Mouse (Mus musculus): ENCODE data around the gene Ablim1.
"Not testable (repeated sequence)": the region's sequence is repeated elsewhere in the genome, so short reads cannot be mapped to it uniquely, and the experiment has no call there.

Gene Ablim1

DNA sequence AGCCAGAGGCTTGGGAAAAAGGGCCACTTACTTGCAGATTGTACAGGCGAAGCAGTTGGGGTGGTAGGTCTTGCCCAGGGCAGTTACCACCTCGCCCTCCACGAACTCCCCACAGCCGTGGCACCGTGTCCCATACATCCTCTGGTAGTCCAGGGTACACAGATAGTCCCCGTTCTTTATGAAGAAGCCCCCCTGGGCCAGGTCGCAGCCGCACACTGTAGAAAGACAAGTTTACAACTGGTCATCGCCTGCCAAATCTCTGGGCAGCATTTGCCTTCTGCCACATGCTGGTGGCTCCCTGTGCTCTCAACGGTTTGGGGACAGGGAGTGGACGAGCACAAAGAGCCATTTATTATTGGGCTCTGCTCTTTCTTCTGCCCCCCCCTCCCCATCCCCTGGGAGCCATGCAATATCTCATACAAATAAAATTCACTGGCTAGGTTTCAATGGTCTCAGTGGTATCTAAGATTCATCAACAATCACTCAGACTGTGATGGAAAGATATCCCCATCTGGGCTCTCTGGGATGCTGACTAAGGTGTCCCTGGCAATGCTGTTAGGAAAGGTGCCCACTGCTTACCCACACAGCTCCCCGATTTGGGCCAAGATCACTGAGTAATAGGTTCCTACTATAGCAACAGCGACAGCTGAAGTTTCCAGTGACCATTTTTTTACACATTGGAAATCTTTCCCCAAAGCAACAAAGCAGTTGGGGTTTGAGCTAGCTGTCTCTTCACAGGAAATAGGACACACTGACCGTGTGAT, 159.4 kb downstream of the Ablim1 start:
- no peak for DNase-seq (ENCODE audit: low read depth, low spot score)

DNA sequence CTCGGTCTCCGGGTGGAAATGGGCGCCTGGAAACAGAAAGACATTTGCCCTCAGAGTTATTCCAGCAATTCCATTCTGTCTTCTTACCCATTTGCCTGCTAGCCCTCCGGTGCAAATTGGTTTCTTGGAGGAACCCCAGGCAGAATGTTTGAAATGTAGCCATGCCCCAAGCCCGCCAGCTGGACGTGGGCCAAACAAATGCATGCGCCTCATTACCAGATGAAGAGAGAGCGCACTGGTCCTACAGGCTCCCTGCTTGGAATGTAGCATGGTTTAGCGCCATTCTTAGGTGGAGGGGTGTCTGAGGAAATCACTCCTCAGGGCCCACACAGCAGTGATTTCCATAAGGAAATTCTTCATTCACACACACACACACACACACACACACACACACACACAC, 162.4 kb downstream of the Ablim1 start:
- DNase-seq (ENCODE audit: low read depth, low spot score) = no peak

DNA sequence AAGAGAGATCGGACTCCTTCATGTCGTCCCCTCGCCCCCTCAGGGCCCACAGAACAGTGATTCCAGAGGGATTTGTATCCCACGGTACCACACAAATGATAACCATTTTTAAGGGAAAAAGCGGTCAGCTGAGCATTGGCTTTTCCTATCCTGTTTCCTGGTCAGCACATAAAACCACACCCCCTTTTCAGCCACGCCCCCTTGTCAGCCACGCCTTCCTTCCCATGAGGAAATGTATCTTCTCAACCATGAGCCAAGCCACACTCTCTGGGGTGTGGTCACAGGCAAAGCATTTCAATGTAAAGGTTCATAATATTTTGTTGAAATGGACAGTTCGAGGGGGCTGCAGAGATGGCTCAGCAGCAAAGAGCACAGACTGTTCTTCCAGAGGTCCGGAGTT, 163.2 kb downstream of the Ablim1 start:
- no peak for DNase-seq (ENCODE audit: low read depth, low spot score)

DNA sequence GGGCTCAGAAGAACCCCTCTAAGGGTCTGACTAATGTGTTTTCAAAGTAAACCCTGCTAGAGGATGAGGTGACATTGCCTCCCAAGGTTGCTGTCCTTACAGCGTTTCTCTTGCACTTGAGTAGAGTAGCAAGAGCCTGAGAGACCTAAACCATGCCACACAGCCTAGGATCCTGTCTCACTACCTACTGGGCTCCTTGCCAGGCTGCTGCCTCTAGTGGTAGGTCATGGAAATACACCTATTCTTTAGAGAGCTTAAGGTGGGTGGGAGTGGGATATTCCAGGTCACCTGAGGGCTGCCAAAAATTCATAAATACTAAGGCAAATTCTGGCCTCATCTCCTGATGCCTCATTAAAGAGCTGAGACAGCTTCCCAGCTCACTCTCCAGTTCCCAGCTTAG, 164.4 kb downstream of the Ablim1 start:
- no peak for DNase-seq (ENCODE audit: low read depth, low spot score)

DNA sequence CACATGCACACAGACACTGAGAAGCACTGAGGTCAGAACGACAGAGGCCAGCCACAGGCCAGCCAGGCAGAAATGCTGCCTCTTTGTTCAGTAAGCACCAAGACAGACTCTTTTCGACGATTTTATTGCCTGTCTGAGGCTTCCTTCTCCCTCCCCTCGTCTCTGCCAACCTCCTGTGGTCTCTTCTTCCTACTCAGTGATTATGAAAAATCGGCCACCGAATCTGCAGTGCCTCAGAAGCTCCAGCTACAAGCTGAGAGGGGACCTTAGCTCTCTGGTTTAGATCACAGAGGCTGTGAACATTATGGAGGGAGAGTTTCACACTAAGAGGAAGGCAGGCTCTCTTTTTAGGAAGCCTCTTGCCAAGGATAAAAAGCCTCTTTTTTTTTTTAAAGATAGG, 167.0 kb downstream of the Ablim1 start:
- no peak for DNase-seq (ENCODE audit: low read depth, low spot score)

DNA sequence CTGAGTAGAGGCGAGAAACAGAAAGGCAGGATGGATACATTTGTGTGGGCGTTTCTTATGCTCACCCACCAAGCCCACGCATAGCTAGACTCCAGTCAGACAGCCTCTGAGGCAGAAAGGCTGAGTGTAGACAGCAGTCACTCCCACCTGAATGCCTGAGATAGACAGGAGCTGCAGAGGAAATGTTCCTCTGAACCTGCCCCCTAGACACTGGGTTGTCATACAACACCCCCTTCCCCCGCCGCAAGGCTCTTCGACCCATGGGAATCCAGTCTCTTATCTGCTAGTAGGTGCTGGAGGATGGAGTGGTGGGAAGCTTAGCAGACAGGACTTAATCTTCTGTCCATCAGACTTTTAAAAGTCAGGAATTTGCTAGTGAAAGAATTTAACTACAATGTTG, 167.8 kb downstream of the Ablim1 start:
- no peak for DNase-seq (ENCODE audit: low read depth, low spot score)

DNA sequence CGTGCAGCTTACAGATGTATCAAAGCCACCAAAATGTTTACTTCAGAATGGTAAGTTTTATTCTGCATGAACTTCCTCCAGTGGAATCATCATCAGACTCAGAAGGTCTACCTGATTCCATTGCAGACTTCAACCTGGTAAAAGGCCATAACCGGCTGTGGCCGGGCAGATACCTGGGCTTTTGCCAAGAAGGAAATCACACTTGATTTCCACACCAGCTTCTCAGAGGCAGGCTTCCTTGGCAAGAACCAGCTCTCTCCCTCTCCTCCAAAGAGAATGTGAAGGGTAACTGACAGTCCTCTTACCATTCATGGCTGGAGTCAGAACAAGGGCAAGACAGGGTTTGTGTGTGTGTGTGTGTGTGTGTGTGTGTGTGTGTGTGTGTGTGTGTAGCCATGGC, 171.1 kb downstream of the Ablim1 start:
- no peak for DNase-seq (ENCODE audit: low read depth, low spot score)

DNA sequence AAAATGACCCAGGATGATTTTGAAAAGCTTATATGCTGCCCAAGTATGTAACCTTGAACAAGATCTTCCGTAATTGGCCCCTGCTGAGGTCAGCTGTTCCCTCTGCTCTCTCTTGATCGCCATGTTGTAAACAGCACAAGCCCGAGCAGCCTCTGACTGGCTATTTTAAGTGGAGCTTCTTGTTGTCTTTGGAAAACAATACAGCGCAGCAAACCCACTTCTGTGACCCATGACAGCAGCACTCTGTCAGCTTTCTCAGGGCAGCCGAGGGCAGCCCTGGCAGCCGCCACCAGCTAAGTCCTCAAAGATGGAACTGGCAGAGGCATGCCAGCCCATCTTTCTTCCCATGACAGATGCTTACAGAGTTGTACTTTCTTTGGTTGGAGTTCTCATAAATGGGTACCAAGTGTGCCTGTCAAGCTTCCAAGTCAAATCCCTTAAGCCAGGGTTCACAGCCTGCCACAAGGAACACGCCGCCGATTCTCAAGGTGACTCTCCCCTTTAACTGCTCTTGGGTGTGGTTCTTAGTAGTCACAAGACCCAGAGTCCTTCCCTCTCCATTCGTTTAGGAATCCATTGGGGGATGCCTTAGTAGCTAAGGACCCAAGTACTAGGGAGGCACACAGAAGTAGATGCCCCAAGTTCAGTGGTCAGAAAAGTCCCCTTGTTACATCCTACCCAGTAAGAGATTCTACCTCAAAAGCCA, 172.8 kb downstream of the Ablim1 start:
- no peak for DNase-seq (ENCODE audit: low read depth, low spot score)

DNA sequence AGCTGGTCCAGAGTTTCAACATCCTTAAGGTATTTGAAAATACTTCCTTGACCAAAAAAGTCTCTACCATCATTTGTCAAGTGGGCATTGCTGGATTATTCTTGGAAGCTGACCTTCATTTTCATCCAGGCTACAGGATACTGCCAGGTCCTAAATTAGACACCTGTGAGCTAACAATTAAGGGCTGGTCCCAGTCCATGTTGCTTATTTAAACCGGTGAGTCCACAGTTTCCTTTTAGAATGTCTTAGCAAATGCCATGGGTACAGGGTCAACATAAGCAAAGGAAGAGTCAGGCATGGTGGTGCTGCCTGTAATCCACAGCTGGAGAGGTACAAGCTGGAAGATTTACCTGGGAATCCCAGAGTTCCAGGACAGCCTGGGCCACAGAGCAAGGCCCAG, 173.8 kb downstream of the Ablim1 start:
- no peak for DNase-seq (ENCODE audit: low read depth, low spot score)

DNA sequence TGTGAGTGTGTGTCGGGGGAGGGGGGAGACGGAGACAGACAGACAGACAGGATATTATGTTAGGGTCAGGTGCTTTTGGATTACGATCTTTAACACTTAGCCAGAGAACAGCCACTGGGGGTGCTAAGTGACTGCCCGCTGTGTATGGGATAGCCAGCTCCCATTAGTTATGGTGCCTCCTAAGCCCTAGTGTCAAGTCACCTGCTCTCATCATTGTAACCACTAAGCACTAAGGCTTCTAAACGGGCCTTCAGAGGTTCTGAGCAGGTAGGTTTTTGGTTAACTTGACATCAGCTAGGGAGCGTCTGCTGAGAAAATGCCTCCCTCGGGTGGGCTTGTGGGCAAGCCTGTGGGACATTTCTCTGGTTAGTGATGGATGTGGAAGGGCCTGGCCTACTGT, 174.6 kb downstream of the Ablim1 start:
- no peak for DNase-seq (ENCODE audit: low read depth, low spot score)

DNA sequence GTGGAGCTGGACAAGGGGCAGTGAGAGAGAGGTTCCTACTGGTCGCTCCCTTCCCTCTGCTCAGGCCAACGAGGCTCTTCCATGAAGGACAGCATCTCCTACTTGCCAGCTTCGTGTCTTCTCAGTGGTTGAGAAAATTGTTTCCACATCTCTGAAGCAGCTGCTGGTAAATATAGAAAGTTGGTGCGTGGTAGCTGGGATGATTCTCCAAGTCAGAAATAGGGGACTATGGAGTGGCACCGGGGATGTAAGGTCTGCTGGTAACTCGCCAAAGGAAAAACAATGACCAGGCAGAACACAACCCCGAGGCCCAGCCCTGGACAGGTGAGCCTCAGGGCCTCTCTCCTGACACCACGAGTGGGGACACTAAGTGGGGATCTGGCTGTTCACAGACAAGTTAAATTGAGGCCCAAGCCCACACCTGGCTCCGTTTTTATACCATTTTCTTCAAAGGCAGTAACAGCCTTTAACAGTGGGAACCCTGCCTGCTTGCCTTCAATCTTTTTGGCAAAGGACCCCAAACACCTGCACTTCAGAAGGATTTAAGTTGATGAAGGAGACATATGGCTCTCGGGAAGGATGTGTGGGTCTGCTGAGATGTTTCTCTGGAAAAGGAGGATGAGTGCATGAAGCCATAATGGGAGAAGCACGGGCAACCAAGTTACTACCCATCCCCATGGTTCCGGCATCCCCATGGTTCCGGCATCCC, 175.7 kb downstream of the Ablim1 start:
- DNase-seq (ENCODE audit: low read depth, low spot score) = no peak

DNA sequence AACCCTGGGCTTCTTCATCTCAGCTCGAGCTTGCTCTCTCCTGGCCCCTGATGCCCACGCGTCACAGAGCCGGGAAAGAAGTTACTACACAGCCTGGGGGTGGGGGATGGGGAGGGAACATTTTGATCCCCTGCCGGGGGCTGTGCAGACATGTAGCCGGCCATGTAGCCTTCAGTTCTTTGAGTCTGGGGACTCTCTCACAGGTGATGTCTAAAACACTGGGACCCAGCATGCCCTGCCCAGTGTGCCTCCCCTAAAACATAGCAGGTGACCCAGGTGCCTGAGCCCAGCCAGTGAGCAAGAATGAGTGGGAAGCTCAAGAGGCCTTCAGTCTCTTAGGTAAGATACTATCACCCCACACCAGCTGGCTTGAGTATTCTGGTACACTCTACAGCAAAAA, 176.2 kb downstream of the Ablim1 start:
- no peak for DNase-seq (ENCODE audit: low read depth, low spot score)

DNA sequence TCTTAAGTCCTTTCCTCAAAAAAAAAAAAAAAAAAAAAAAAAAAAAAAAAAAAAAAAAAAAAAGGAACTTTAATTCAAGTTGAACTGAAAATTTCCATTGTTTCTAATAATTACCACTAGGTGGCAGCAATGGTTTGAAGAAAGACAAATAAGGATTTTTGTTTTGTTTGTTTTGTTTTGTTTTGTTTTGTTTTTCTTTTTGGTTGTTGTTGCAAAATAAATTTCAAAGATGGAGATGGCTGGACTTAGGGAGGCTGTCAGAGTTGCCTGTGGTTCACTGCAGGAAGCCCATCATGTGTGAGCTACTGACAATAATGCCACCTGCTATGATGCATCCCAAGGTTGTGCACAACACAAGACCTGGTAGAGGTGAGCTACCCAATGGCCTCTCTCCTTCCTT, 176.7 kb downstream of the Ablim1 start:
- DNase-seq (ENCODE audit: low read depth, low spot score) = no peak

DNA sequence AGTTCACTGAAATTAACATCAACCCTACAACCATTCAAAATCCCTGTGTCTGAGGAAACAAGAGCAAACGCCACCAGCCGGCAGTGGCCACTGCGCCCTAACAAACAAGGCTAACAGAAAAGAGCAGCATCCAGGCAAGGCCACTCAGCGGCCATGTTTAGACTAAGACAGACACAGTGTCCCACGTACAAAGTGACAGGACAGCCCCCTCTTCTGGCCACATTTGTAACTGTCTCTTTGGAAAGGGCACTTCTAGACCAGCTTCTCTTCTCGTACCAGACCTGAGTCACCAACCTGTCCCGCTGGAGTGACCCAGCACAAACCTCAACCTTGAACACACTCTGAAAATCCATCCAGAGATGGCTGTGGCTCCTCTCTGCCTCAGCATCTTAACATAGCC, 178.5 kb downstream of the Ablim1 start:
- DNase-seq (ENCODE audit: low read depth, low spot score) = no peak

DNA sequence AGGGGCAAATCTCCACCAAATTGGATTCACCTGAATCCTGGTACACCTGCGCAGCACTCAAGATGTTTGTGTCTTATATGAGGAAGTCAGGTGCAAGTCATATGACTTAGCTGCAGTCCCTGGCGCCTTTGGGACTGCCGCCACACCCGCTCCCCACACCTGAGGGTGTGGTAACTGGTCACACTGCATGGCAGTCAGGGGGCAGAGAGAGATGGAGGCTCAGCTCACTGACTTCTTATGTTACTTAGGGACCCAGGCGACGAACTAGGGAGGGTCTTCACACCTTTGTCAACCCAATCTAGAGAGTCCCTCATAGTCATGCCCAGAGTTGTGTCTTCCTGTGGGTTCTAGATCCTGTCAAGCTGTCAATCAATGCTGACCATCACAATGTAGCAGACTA, 179.1 kb downstream of the Ablim1 start:
- DNase-seq (ENCODE audit: low read depth, low spot score) = not testable (repeated sequence)

DNA sequence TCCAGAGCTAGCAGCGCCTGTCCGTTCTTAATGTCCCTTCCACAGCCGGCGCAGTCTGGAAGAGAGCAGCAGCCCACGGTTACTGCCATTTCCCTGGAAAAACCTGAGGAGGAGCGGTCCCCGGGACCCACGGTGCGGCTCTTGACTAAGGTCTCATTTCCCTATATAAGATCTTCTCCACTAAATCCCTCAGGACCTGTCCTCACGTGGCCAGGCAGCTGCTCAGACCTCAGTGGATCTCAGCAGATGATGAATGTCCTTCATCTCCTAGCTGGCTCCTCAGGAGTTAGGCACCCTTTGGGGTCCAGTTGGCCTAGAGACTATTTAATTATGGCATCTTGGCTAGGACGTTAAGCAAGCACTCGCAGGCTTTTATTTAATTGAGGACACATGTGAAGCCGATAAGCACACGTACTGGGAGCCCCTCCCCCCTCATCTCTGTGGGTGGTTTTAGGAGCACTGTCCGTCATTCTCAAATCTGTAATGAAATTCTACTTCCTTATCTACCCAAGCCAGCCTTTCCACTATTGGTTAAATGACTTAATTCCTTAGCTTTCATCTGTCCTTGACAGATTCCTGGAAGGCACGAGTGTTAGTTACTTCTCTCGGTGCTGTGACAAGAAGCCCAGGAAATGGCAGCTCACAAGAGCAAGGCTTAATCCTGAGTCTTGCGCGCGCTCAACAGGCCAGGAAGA, 179.9 kb downstream of the Ablim1 start:
- no peak for DNase-seq (ENCODE audit: low read depth, low spot score)

DNA sequence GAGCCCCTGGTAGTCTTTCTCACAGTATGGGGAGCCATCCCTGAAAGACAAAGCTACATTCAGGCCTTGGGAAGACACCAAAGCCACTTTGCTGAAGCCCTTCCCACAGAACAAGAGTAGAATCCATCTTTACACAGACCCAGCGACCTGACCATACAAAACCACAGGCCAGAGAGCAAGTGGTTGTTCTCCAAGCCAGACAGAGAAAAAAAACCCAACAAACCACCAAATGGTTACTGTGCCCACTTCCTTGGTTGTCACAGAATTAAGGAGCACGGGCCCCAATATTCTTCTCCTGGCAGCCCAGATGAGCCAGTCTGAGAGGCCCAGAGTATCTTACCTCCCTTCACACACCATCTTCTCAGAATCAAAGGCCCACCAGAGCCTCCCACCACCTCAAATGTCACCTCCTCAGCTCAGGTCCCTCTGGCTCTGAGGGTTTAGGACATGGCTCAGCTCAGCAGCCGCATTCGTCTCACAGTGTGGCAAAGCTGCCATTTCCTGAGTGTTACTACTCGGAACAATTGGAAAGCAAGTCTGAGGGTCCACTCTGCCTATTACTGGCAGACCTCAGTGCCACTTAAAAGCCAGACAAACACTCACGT, 181.7 kb downstream of the Ablim1 start:
- DNase-seq (ENCODE audit: low read depth, low spot score) = no peak

DNA sequence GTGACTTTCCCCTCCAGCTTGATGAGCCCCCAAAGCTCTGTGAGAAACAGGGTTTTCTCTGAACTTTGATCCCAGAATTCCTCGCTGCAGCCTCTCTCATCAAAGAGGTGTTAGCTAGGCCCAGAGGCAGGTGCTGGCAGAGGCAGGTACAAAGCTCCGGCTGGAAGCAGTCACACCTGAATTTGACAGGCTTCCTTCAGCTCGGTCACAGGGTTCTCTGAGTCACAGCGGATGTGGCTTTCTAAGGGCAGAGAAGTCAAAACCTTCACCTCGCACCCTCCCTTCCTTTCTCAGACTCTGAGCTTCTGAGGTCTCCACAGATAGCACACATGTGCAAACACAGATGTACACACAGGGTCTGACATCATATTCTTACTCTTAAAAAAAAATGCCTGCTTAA, 182.4 kb downstream of the Ablim1 start:
- DNase-seq (ENCODE audit: low read depth, low spot score) = no peak

DNA sequence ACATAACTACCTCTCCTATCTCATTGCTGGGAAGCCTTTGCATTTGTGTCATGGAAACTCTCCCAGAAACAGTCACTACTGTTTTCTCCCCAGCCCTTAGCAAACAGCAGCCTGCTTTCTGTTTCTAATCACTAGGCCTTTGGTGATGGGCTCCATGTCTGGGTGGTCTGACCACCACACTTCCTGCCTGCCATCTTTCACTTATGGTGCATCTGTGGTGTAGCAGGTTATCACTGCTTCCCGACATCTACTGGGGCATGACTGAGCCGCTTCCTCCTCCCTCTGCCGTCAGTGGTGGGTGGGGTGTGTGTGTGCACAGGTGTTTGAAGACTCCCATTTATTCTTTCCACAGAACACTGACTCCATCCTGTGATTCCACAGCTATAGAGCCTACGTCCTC, 183.4 kb downstream of the Ablim1 start:
- DNase-seq (ENCODE audit: low read depth, low spot score) = no peak

DNA sequence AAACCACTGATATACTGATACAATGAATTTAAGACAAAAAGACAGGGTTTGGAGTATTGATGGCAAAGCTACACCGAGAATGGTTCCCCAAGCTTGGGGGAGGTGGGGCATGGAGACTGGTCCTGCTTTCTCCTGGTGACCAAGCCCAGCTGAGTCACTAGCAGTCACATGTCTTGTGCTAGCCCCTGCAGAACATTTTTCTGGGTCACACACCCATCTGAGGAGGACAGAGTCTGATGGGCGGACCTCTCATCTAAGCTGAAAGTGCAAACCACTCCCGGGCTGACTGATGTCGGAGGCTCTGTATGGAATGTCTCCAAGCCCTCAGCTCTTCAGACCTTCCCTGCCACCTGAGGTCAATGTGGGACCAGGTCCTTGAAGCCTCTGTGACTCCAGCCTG, 184.1 kb downstream of the Ablim1 start:
- DNase-seq (ENCODE audit: low read depth, low spot score) = no peak

DNA sequence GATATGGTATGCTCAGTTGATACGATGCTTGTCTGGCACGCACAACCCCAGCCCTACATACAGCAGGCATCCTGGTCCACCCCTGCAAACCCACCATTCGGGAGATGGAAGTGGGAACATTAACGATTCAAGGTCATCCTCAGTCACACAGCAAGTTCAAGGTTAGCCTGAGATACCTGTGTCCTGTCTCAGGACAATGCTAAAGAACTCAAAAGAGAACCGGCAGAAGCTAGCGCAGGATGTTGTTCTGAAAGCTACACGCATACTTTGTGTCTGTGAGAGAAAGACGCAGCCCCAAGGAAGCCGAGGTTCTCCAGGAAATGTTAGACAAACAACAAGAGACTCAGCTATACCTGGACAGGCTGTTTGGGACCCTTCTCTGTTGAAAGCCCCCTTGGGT, 185.0 kb downstream of the Ablim1 start:
- DNase-seq (ENCODE audit: low read depth, low spot score) = no peak

DNA sequence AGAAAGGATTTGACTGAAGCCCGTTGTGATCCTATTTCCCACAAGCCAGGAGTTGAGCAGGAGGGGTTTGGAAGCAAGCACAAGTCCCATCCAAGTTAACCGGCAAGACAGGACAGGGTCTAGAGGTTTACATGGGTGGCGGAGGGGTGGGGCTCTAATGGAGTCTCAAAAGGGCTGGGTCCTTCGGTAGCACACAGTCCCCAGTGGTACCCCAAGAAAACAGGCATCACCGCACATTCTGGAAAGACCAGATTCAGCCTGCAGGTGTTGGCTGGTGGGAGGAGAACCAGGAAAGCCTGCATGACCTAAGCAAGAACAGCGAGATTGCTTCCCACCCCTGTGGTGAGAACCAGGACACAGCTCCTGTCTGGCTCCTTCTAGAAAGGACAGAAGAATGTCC, 186.7 kb downstream of the Ablim1 start:
- DNase-seq (ENCODE audit: low read depth, low spot score) = no peak
